Mouse (Mus musculus): ENCODE results near the gene Dyrk4. TPM values are rescaled to one million over a fixed set of nuclear protein-coding genes. Genes with fewer than 3 reads are reported as not detected.

Dyrk4 gene
- total RNA-seq, 1 experiment from 2014 or later: 0.26 TPM

Other genes starting within 250 kb of the Dyrk4 start
- 2.3 and 3.9 TPM in 2 replicates for gene Kcna6, start 181.2 kb downstream of the Dyrk4 start, total RNA-seq (2021)
- 336 and 351 TPM in 2 replicates for gene Ndufa9, start 72.7 kb downstream of the Dyrk4 start, total RNA-seq (2021)
- not detected in 2 replicates for gene Akap3, start 68.7 kb downstream of the Dyrk4 start, total RNA-seq (2021)
- gene Rad51ap1, start 17.7 kb upstream of the Dyrk4 start, total RNA-seq (2021): 8.3 and 10.4 TPM in 2 replicates
- gene D6Wsu163e, start 18.1 kb upstream of the Dyrk4 start, total RNA-seq (2021): 19.0 and 22.3 TPM in 2 replicates
- gene Fgf6, start 93.7 kb upstream of the Dyrk4 start, total RNA-seq (2021): not detected in 2 replicates
- not detected in 2 replicates for gene Fgf23, start 151.1 kb upstream of the Dyrk4 start, total RNA-seq (2021)
- gene Tigar, start 187.7 kb upstream of the Dyrk4 start, total RNA-seq (2021): 15.4 and 18.3 TPM in 2 replicates
- gene Ccnd2, start 230.4 kb upstream of the Dyrk4 start, total RNA-seq (2021): 206 and 209 TPM in 2 replicates

Measured in adrenal gland, postnatal 14 days (tissue).